Mouse (Mus musculus): ENCODE data around the gene Rgl1.

The Rgl1 gene

DNA sequence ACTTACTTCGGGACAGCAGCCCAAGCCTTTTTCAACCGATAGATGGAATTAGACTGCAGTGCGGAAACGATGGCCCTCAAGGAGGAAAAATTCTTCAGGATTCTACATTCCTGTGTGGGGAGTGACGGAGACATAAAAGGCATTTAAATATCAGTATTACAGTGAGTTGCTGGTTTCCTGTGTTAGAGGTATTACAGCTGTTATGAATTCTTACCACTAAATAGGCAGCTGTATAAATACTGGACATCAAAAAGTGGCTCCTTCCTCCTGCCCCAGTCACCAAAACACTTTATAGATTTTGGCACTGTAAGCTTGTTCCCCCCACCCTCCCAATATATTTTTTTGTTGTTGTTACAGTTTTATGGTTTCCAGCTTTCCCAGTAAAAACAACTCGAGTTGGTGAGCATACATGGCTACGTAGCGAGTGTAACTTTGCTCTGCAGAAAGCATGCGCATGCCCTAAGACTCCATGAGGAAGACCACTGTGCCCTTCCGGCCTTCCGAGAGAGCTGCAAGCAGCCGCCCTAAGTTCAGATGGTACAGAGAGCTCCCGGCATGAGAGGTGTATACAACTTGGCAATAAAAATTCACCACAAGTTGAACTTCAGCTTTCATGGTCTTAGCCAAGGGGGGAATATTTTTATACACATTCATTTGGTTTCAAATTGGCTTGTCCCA lies 217.0 kb downstream of the Rgl1 start:
- DNase-seq (ENCODE audit: low spot score) = no peak

DNA sequence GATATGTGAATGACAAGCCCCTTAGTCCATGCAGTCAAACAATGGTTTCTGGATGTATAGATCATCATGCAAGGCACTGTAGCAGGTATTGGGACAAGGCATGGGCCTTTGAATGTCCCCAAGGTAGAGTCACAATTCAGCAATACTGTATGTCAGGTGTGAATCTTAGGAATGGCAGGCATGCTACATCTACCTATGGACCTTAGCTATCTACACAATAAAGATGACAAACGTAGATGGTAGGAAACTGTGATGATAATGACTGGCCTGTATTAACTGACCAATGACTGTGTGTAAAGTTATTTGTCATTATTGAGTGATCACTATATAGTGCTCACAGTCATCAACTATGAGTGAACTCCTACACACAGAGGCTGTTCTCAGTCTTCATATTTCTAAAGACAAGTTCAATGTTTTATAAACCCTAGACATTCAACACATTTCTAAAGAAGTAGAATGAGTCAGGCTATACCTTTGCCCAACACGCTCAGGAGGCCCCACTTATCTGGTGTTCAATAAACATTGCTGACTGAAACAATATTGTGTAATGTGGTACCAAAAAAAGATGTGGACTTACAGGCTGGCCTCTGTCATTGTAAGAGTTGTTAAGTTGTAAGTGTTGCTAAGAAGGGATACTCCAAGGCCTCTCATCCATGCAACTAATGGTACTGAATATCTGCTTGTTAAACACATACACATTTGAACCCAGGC lies 222.5 kb downstream of the Rgl1 start:
- no peak for DNase-seq (ENCODE audit: low spot score)

DNA sequence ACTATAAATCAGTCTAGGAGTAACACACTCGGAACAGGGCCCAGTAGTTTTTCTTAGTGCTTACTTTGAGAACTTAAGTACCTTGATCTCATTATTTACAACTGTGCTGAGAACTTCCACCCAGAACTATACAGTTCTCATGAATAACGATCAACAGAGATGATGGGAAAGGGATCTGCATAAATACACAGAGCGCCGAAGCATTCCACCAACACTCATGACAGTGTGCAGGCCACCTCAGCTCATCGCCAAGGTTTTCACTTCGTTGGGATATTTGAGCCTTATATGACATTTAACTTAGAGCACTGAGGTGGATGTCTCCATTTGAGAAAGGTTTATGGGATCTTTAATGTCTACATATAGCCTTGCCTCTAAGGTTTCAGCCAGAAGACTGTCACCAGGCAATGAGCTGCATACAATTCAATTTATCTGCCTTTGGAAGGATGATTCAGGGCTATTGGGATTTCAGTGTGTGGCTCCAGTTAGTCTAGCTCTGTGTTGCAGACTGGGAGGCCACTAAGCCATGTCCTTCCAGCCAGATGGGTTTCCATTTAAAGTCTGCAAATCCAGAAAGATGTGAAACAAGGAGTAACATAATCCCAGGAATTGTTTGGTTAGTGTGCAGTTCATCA lies 223.3 kb downstream of the Rgl1 start:
- no peak for DNase-seq (ENCODE audit: low spot score)

DNA sequence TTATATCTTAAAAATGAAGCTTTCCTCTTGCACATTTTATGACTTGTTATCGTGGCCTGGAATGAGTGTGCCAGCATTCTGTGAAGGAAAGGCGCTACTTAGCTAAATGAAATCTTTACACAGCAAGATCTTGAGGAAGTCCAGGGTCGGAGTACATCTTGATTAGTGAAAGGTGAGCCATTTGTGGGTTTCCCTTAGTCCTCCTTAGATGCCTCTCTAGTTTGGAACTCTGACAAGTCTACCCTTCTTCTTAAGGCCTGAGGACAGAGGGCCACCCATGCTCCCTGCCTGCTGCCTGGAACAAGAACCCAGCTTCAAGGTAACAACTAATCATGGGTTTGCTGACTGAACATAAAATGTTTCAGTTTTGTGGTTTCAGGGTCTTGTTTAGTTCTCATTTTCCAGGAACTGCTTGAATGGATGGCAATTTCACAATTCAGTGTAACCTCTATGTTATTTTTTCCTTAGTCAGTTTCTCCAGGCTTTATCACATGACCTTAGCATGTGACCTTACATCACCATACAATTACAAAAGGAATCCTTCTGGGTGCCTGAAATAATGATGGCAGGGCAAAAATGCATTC lies 225.8 kb downstream of the Rgl1 start:
- DNase-seq (ENCODE audit: low spot score) = peak; percentile 43

DNA sequence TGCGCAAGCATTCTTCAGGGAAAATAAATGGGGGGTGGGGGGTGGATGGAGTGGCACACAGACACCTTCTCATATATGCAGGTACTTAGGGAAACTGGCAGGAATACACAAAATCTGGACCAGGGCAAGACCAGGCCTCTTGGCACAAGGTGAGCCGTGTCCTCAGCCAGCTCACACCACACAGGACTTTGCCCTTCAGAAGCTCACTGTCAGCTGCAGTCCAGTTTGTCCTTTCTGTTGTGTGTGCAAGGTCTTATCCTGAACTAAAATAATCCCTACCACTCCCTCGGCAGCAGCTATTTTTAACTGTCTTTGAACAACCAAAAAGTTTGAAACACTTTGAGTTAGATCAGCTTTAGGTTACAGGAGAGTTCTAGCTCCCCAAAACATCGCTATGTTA lies 227.3 kb downstream of the Rgl1 start:
- peak; percentile 45 for DNase-seq (ENCODE audit: low spot score)

DNA sequence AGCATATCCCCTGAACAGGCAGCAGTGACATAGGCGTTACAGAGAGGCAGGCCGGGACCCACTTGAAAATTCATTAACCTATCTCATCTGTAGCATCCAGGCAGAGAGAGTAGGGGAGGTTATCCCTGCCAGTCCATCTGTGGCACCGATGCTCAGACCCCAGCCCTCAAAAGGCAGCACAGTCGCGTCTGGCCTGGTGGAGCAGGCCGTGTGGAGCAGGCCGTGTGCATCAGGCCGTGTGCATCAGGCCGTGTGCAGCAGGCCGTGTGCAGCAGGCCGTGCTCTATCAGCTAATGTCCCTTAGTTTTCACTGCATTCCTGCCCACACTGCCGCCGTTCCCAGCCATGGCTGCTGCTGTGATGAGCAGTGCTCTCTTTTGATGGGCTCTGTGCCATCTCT lies 229.0 kb downstream of the Rgl1 start:
- DNase-seq (ENCODE audit: low spot score) = no peak

DNA sequence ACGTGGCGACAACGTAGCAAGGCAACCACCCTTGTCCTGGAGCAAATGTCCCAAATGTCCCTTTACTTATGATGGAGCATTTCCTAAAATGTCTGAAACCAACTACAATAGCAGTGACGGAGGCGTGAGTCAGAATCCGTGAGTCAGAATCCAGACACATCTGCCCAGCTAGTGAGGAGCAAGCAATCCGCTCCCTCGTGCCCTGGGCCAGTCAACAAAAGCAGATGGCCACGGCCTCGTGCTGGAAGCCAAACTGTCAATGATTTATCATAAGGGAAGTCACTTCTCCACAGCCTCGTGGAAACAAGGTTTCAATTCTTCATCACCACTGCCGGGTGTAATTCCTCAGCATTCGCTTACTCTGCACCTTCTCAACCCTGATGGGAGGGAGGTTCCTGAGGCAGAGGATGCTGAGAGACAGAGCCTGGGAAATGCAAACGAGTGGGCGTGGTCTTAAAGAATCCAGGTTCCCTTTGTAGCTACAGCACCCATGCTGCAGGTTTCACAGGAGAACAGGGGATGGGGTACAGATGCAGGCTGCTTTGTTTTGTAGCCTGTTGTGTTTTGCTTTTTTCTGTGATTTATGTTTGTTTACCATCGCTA lies 229.6 kb downstream of the Rgl1 start:
- DNase-seq (ENCODE audit: low spot score) = peak; percentile 49

DNA sequence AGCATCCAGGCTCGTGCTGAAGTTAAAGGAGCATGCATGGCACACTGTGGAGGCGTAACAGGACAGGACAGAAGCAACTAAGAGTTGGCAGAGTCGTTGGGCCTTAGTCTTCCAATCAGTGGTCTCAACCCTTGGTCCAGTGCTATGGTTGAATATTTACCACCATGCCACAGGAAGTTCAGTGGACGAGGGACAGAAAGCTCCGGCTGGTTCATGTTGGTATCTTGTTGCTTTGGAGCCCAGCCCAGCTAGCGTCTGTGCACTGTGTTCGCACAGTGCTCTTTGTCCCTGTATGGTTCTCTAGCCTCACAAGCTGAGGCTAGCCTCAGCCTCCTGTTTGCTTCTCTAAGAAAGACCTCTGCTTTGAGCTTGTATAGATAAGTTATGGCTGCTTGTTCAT lies 231.6 kb downstream of the Rgl1 start:
- no peak for DNase-seq (ENCODE audit: low spot score)

DNA sequence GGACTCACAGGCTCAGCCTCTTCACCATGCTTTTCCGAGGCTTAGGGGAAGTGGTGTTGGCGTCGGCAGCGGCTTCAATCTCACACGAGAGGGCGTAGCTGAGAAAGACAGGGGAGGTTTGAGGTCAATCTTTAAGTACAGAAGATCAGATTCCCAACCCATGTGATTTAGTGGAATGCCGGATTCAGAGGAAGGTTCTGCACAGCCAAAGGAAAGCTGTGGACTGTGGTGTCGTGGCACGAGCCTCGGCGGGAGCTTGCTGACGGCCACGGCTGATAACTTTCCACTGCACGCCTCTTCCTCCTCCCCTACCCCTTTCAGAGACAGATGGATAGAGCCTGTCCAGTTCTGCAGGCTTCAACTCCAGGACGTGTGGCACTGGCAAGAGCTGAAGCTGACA lies 234.7 kb downstream of the Rgl1 start:
- DNase-seq (ENCODE audit: low spot score) = peak; percentile 42

DNA sequence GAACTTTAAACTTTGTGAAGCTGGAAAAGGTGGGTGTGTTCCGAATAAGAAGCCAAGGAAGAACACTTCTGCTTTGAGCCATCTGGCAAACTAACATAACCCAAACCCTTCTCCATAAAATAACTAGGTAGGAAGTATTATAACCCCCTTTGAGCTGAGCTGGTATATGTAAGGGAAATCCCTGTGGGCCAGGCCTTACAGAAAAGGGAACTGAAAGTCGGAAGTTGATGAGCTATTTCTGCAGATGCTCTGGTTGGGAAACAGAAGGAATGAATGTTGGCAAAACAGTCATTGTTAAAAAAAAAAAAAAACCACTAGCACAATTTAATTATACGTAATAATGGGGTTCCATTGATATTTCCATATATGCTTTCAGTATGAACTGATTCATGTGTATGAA lies 237.4 kb downstream of the Rgl1 start:
- no peak for DNase-seq (ENCODE audit: low spot score)

DNA sequence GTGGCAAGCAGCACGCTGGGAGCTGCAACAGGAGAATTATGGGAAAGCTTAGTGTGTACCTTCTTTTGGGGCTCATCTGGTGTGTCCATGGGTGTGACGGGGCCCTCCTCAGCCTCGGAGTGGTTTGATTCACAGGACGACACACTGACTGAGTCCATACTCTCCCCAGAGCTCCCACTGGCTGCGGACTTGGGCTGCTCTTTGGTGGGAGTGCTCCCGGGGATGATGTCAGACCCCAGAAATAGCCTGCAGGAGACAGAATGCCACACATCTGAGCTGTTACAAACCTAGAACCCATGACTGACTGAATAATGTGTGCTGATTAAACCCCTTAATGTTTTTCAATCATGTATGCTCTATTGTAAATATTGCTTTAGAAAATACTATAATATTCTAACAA lies 237.9 kb downstream of the Rgl1 start:
- no peak for DNase-seq (ENCODE audit: low spot score)

DNA sequence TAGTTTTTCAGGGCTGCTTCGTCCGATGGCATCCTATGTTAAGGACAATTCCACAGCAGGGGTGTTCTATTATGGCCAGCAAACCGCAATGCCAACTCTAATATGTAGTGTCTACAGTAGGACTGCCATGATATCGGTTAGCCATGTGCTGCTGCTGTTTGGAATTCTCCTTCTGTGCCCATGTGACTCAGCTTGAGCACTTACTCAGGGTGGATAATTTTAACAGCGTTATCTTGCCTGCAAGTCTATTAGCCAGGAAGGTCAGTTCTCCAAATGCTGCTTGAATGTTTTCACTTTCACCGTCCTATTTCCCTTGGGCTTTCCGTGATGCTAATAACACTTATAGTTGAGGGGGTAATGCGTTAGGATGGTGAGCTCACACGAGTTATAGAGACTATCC lies 240.0 kb downstream of the Rgl1 start:
- no peak for DNase-seq (ENCODE audit: low spot score)

DNA sequence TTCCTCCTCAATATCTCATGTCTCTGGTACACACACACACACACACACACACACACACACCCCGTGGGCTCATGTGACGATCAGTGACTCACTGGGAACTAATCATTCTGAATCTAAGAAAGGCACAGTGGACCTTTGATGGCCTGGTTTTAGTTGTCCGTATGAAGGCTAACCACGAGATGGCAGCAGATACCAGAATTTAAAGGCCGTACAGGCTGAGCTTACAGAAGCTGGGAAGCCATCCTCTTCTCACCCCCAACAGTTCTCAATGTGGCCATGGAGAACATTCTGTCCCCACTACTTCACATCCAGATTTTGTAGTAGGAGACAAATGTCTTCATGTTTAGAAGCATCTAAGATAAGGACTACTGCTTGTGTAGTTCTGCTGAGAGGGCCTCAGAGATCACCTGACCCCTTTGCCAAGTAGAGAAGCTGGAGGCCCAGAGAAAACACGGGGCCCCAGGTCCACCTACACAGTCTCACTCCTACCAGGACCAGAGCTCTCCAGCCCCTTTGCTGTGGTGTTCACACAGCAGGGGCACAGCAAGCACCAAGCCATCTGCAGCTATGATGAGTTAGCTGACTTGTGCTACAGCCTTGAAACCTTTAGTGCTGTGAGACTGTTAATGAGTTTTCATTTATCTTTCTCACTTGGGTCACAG lies 241.0 kb downstream of the Rgl1 start:
- peak; percentile 57 for DNase-seq (ENCODE audit: low spot score)

DNA sequence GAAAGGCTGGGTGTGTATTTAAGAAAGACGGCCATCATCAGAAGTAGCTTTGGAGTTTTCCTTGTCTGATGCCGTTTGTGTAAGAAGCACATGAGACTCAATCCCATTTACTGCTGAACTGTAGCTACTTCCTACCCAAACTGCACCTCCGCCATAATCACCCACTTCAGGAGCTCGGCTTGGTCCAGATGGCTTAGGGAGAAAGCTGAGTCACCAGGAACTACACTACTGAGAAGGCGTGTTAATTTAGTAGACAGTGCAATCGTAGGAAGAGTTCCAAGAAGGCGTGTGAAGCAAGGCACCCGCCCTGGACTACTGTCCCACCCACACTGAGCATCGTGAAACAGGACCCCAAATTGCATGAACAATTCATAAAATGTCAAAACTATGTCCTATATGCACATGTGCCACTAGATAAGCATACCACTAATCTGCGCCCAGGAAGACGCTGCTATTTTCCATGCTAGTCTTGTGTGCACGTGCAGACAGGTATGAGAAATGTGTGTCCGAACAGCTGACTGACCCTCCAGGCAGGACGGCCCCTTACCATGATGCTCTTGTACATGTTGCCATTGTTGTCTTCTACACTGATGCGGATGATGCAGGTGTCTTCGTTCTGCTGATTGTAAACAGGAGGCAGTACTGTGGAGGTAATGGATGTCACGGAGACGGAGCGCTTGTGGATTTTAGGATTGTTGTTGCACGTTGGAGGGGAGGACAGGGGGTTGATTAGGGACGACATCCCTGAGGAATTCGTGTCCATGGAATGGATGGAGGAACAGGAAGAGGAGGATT lies 241.9 kb downstream of the Rgl1 start:
- DNase-seq (ENCODE audit: low spot score) = no peak

DNA sequence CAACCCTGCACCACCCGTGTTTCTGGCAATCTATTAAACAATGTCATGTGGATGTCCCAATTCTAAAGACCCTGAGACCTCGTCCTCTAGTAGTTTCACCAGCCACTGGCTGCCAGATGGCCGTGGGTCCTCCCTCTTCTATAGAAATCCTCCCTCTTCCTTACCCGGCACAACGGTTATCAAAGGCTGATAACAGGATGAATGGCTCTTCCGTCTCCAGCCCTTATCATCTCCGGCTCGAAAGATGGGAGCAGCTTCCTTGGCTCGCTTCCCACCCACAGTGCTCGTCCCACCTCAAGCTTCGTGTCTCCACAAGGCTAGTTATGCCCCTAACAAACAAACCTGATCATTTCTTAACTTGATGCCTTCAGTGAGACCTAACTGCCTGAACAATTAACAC lies 242.9 kb downstream of the Rgl1 start:
- DNase-seq (ENCODE audit: low spot score) = no peak

DNA sequence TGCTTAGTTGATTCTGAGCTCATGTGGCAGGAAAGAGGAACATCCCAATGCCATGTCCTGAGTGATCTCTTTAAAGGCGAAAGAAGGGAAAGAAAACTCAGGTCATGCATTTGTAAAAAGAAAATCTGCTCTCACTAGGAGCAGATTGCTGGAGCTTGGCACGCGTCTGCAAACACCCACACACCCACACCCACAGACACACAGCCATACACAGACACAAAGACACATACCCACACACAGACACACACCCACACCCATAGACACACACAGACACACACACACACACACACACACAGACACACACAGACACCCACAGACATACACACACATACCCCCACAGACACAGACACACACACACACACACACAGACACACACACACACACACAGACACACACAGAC lies 243.9 kb downstream of the Rgl1 start:
- DNase-seq (ENCODE audit: low spot score) = no peak

DNA sequence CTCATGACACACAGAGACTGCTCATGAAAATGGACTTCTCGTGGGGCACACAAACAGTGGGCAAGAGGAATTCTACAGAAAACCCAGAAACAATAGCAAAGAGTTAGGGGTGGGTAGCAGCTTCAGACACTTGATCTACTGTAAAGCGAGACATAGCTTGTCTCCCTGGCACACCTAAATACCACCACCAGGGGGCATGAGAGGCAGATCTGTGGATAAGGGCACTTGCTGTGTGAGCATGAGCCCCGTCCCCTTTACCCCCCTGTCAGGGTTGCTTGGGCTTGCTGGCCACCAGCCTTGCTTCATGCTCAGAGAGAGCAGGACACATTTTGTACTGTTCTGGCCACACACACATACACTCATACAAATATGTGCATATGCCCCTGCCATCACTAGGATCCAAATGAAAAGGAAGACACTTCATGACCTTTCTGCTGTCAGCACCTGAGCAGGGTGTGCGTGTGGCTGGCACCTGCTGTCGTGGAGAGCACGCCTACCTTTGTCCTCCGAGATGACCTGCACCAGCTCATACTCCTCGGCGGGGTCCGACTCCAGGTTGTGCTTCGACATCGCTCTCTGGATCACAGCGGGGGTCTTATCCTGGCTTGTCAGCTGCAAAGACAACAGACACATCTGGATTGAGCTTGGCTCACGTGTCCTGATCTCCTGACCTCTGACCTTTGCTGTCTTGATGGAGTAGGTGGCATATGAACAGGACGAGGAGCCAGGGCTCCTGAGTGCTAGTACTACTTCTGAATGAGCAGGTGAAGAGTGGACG lies 245.2 kb downstream of the Rgl1 start:
- no peak for DNase-seq (ENCODE audit: low spot score)

DNA sequence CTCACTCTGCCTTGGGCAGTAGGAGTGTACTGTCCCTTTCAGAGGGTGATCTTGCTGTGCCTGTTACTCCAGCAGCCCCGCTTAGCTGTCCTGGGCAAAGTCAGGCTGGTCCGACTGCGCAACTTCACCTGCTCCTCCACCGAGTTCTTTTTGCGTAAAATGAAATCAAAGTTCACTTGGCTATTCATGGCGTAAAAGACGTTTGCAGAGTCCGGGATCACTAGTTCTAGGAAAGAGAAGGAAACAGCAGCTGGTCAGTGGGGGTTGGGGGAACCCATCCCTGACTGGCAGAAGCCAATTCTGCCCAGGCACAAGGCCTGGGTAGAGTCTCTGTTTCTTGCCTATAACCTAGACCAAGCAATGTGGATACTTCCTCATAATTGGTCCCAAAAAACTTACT lies 247.2 kb downstream of the Rgl1 start:
- peak; percentile 38 for DNase-seq (ENCODE audit: low spot score)

DNA sequence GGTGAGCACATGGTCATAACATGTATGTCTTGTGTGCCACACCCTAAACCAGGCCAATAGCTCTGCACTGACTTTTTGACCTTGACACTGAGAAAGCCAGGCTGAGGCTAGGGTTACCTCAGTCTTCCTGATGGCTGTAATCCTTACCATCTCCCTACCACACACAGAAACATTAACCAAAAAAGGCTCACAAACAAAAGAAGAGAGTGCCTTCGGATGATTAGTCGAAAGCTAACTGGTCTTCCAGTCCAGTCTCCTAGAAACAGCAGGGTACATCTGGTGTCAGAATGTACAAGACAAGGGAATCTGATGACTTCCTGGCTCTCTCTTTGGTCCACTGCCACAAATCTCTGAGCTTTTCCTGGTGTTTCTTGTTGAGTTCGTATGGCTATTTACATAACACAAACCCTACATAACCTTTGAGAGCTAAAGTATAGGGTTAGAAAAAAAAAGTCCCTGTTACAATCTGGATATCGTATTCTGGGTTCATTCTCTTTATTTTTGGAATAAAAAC lies 249.0 kb downstream of the Rgl1 start:
- DNase-seq (ENCODE audit: low spot score) = no peak

DNA sequence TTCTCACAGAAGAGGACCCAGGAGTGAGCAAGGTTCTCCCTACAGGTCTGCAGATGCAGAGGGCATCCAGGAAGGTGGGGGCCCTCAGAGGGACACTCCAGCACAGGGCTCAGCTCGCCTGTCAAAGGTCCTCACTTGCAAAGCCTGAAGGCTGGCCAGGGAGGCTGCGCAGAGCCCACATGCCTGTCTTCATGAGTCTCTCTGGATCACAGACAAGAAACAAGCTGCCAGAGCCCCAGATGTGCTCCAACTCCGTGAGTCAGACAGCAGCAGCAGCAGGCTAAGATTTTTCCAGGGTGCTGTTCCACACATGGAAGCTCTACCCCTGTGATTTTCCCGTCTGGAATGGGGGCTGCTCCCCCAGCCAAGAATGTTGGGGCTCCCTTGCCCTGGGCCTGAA lies 251.9 kb downstream of the Rgl1 start:
- no peak for DNase-seq (ENCODE audit: low spot score)

All from yolk sac, embryonic 10.5 days (tissue).